Mouse (Mus musculus) midbrain, embryonic 14.5 days (tissue): ENCODE data around the gene Ctse. TPM values are rescaled to one million over a fixed set of nuclear protein-coding genes. Genes with fewer than 3 reads are reported as not detected.

ENCODE experiments used
- ATAC-seq: fragments of 200-750 bp; cut with Nextera tagmentation; 2 replicates; pipeline ENCODE4 v1.8.0; 2017; ENCODE audit warnings: moderate number of reproducible peaks, moderate library complexity; ENCODE audit not compliant: low FRiP score, low TSS enrichment
- DNase-seq: peaks from one replicate; pipeline ENCODE4 v3.0.0-alpha.2; 2015
- H3K27ac ChIP-seq: fragments of 300-500 bp; sonication (generic); replicated peaks from 2 replicates; pipeline ENCODE4 v1.5.1; 2014; ENCODE audit warnings: mild to moderate bottlenecking, low read depth, low read length, moderate library complexity
- H3K27me3 ChIP-seq: fragments of 300-500 bp; sonication (generic); 2 replicates; pipeline ENCODE4 v1.6.1; 2014; ENCODE audit warnings: low read length, control low read depth, mixed read lengths; ENCODE audit not compliant: control insufficient read depth, insufficient read depth
- H3K36me3 ChIP-seq: fragments of 300-500 bp; sonication (generic); 2 replicates; pipeline ENCODE4 v1.6.1; 2014; ENCODE audit warnings: low read length, control low read depth; ENCODE audit not compliant: control insufficient read depth, insufficient read depth
- H3K4me1 ChIP-seq: fragments of 300-500 bp; sonication (generic); 2 replicates; pipeline ENCODE4 v1.6.1; 2014; ENCODE audit warnings: mild to moderate bottlenecking, antibody characterized with exemption, low read length, control low read depth; ENCODE audit not compliant: control insufficient read depth, insufficient read depth
- H3K4me2 ChIP-seq: fragments of 300-500 bp; sonication (generic); 2 replicates; pipeline ENCODE4 v1.6.1; 2014; ENCODE audit warnings: mild to moderate bottlenecking, low read length, moderate library complexity
- H3K4me3 ChIP-seq: fragments of 300-500 bp; sonication (generic); replicated peaks from 2 replicates; pipeline ENCODE4 v1.5.1; 2014; ENCODE audit warnings: low read depth, low read length
- H3K9ac ChIP-seq: fragments of 300-500 bp; sonication (generic); replicated peaks from 2 replicates; pipeline ENCODE4 v1.6.1; 2014; ENCODE audit warnings: mild to moderate bottlenecking, low read length, moderate library complexity
- H3K9me3 ChIP-seq: fragments of 300-500 bp; sonication (generic); 2 replicates; pipeline ENCODE4 v1.6.1; 2016; ENCODE audit warnings: low read length, control low read depth, mixed read lengths; ENCODE audit not compliant: control insufficient read depth
- whole genome bisulfite sequencing: fragments of 180-500 bp; shearing (Covaris S2); extraction: QIAGEN DNeasy Blood & Tissue Kit; methylation state at CpG from one replicate; pipeline ENCODE4 v1.1.7; 2014; 5-methylcytosine and 5-hydroxymethylcytosine counted together
- polyA plus RNA-seq: library from polyadenylated mRNA; unstranded; fragments of >200 nt; fragmentation: Nextera tagmentation; extraction: Ambion mirVana; gene quantifications from 2 replicates; pipeline ENCODE4 v1.2.1, GENCODE M21; 2014

The Ctse gene
- polyA plus RNA-seq, 1 experiment from 2014 or later = not detected

DNA sequence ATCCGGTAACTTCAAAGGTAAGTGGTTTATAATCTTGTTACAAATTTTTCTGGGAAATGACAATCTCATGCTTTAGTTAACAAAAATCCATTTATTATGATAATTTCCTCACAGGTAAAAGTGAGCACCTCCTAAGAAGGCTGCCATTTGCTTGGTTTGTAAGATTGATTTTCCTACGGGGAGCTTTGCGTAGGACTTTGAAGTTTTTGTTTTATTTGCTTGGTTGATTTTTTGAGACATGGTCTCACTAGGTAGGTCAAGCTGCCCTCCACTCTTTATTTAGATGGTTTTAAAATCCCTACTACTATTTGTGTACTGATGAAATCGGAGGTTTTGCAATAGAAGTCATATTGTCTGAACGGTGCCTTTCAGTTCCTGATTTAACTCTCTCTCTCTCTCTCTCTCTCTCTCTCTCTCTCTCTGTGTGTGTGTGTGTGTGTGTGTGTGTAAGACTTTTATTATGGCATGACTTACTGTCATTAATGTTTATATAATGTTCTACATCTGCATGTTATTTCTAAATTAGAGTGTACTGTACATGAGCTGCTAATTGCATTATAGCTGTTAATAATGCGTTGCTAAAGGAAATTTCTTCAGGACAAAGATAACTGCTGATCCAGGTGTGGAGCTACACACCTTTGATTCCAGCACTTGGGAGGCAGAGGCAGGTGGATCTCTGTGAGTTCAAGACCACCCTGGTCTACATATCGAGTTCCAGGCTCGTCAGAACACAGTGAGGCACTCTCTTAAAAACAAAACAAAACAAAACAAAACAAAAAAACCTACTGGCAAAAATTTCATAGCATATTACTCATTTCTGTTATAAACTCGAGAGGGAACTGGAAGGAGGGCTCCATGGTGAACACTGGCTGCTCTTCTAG lies 675 bp downstream of the Ctse start:
- Histone ChIP-seq H3K4me1 (no peaks in the 10 kb centered on the region), H3K9me3 (no peaks in the 10 kb centered on the region), H3K36me3 (no peaks in the 10 kb centered on the region), H3K27me3 (no peaks in the 10 kb centered on the region), H3K9ac (no peak overlapping the region), H3K4me2 (no peak overlapping the region), H3K27ac (no peak overlapping the region), H3K4me3 (no peak overlapping the region)
- WGBS = 90% methylated on average over 9 of the region's 9 CpGs
- no peak for ATAC-seq
- no peak for DNase-seq

- H3K4me3 ChIP-seq = no peak overlapping the region
- 84% methylated on average over 4 of the region's 4 CpGs for WGBS
- H3K36me3 ChIP-seq = no peaks in the 10 kb centered on the region
- ATAC-seq (no peak), DNase-seq (no peak)
- no peaks in the 10 kb centered on the region for H3K27me3 ChIP-seq
- no peak overlapping the region for H3K27ac ChIP-seq
- no peak overlapping the region for H3K4me2 ChIP-seq
- no peaks in the 10 kb centered on the region for H3K4me1 ChIP-seq
- no peaks in the 10 kb centered on the region for H3K9me3 ChIP-seq
- no peak overlapping the region for H3K9ac ChIP-seq
Observed at GRCm38 (mm10) chr1:131640062-131640461, 2.0 kb downstream of the Ctse start.

- no peak overlapping the region for H3K9ac ChIP-seq
- 93% methylated on average over 13 of the region's 13 CpGs for WGBS
- H3K9me3 ChIP-seq = no peaks in the 10 kb centered on the region
- DNase-seq (no peak), ATAC-seq (no peak)
- no peak overlapping the region for H3K4me3 ChIP-seq
- H3K27ac ChIP-seq = no peak overlapping the region
- H3K4me2 ChIP-seq = no peak overlapping the region
- no peaks in the 10 kb centered on the region for H3K27me3 ChIP-seq
- H3K36me3 ChIP-seq = no peaks in the 10 kb centered on the region
- no peaks in the 10 kb centered on the region for H3K4me1 ChIP-seq
Observed at GRCm38 (mm10) chr1:131641565-131641964, 3.5 kb downstream of the Ctse start.

- WGBS = 93% methylated on average over 2 of the region's 2 CpGs
- no peak for DNase-seq
- no peak overlapping the region for H3K4me2 ChIP-seq
- H3K27ac ChIP-seq = no peak overlapping the region
- no peaks in the 10 kb centered on the region for H3K36me3 ChIP-seq
- H3K4me1 ChIP-seq = no peaks in the 10 kb centered on the region
- H3K27me3 ChIP-seq = no peaks in the 10 kb centered on the region
- no peak for ATAC-seq
- H3K4me3 ChIP-seq = no peak overlapping the region
- no peak overlapping the region for H3K9ac ChIP-seq
- H3K9me3 ChIP-seq = no peaks in the 10 kb centered on the region
Observed at GRCm38 (mm10) chr1:131642251-131642650, 4.1 kb downstream of the Ctse start.

- H3K4me2 ChIP-seq = no peak overlapping the region
- no peaks in the 10 kb centered on the region for H3K9me3 ChIP-seq
- DNase-seq (no peak), ATAC-seq (no peak)
- peaks cover 7% of the 10 kb centered on the region for H3K4me1 ChIP-seq
- H3K27me3 ChIP-seq = no peaks in the 10 kb centered on the region
- no peak overlapping the region for H3K9ac ChIP-seq
- H3K4me3 ChIP-seq = no peak overlapping the region
- 74% methylated on average over 12 of the region's 12 CpGs for WGBS
- no peak overlapping the region for H3K27ac ChIP-seq
- H3K36me3 ChIP-seq = no peaks in the 10 kb centered on the region
Observed at GRCm38 (mm10) chr1:131652670-131653443, 14.8 kb downstream of the Ctse start.

DNA sequence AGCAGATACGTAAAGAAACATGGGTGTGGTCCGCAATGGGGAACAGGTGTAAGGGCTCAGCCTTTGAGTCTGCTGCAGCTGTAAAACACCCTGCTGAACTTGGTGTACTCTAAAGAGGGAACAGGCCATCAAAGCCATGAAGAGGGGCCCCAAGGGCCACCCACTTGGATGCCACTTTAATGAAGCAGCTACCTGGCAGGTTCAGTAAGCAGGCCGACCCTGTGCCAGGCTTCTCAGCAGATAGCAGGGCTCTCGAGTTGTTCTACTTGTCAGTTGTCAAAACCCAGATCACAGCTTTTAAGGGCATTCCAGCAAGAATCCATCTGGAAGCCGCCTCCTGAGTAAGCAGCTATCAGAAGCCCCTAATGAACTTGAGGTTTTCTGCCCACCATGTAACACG lies 17.5 kb downstream of the Ctse start:
- H3K27me3 ChIP-seq = no peaks in the 10 kb centered on the region
- H3K9ac ChIP-seq = no peak overlapping the region
- no peaks in the 10 kb centered on the region for H3K9me3 ChIP-seq
- peaks cover 7% of the 10 kb centered on the region for H3K4me1 ChIP-seq
- no peak overlapping the region for H3K4me3 ChIP-seq
- no peak for ATAC-seq
- H3K27ac ChIP-seq = no peak overlapping the region
- WGBS = 91% methylated on average over 6 of the region's 6 CpGs
- no peak overlapping the region for H3K4me2 ChIP-seq
- H3K36me3 ChIP-seq = no peaks in the 10 kb centered on the region
- DNase-seq = no peak

GRCm38 (mm10) chr1:131657945-131658354 lies 19.8 kb downstream of the Ctse start:
- H3K4me3 ChIP-seq = peak overlapping the region; percentile 23
- DNase-seq = peak; percentile 99
- H3K4me2 ChIP-seq = peak overlapping the region; percentile 54
- no peaks in the 10 kb centered on the region for H3K27me3 ChIP-seq
- H3K27ac ChIP-seq = peak overlapping the region; percentile 88
- peaks cover 7% of the 10 kb centered on the region for H3K4me1 ChIP-seq
- peak; percentile 91 for ATAC-seq
- WGBS = 0% methylated on average over 11 of the region's 11 CpGs
- H3K36me3 ChIP-seq = no peaks in the 10 kb centered on the region
- H3K9ac ChIP-seq = peak overlapping the region; percentile 53
- H3K9me3 ChIP-seq = no peaks in the 10 kb centered on the region

GRCm38 (mm10) chr1:131659512-131660085 lies 21.5 kb downstream of the Ctse start:
- 67% methylated on average over 5 of the region's 5 CpGs for WGBS

More at GRCm38 (mm10) chr1:131659512-131660085, 21.5 kb downstream of the Ctse start:
- DNase-seq (no peak), ATAC-seq (no peak)
- Histone ChIP-seq H3K4me1 (peaks cover 7% of the 10 kb centered on the region), H3K9ac (no peak overlapping the region), H3K4me3 (no peak overlapping the region), H3K36me3 (no peaks in the 10 kb centered on the region), H3K4me2 (no peak overlapping the region), H3K27me3 (no peaks in the 10 kb centered on the region), H3K27ac (no peak overlapping the region), H3K9me3 (no peaks in the 10 kb centered on the region)
